Mouse (Mus musculus) skeletal muscle tissue, adult 2 months (tissue): Measurements from ENCODE around the gene Zc3hav1l.

Experiments
- DNase-seq: peaks from one replicate; pipeline ENCODE4 v3.0.0-alpha.2; 2012; ENCODE audit warnings: low read depth, low spot score

The Zc3hav1l gene

GRCm38 (mm10) chr6:38264466-38264865, 34.6 kb downstream of the Zc3hav1l start:
- DNase-seq = peak; percentile 10

GRCm38 (mm10) chr6:38263393-38264159, 35.5 kb downstream of the Zc3hav1l start:
- no peak for DNase-seq

- DNase-seq = no peak
Observed at GRCm38 (mm10) chr6:38261877-38262276, 37.2 kb downstream of the Zc3hav1l start.

- no peak for DNase-seq
Observed at GRCm38 (mm10) chr6:38257506-38257905, 41.6 kb downstream of the Zc3hav1l start.

- no peak for DNase-seq
Observed at GRCm38 (mm10) chr6:38256793-38257192, 42.3 kb downstream of the Zc3hav1l start.

GRCm38 (mm10) chr6:38255794-38256193, 43.3 kb downstream of the Zc3hav1l start:
- DNase-seq = no peak

GRCm38 (mm10) chr6:38253736-38254641, 45.1 kb downstream of the Zc3hav1l start, which contains the start of gene D630045J12Rik:
D630045J12Rik (minus strand) TSS chr6:38254009.
- DNase-seq = peak; percentile 39

- no peak for DNase-seq
Observed at GRCm38 (mm10) chr6:38252766-38253735, 46.0 kb downstream of the Zc3hav1l start.

GRCm38 (mm10) chr6:38252139-38252538, 46.9 kb downstream of the Zc3hav1l start:
- DNase-seq = no peak

- no peak for DNase-seq
Observed at GRCm38 (mm10) chr6:38251464-38251863, 47.6 kb downstream of the Zc3hav1l start.

- DNase-seq = no peak
Observed at GRCm38 (mm10) chr6:38247362-38247761, 51.7 kb downstream of the Zc3hav1l start.

GRCm38 (mm10) chr6:38244806-38245205, 54.3 kb downstream of the Zc3hav1l start:
- no peak for DNase-seq

GRCm38 (mm10) chr6:38244167-38244566, 54.9 kb downstream of the Zc3hav1l start:
- DNase-seq = no peak

- no peak for DNase-seq
Observed at GRCm38 (mm10) chr6:38242833-38243232, 56.2 kb downstream of the Zc3hav1l start.

GRCm38 (mm10) chr6:38242295-38242830, 56.7 kb downstream of the Zc3hav1l start:
- no peak for DNase-seq

GRCm38 (mm10) chr6:38241508-38241907, 57.6 kb downstream of the Zc3hav1l start:
- no peak for DNase-seq

- no peak for DNase-seq
Observed at GRCm38 (mm10) chr6:38240618-38241017, 58.4 kb downstream of the Zc3hav1l start.

- DNase-seq = no peak
Observed at GRCm38 (mm10) chr6:38238382-38238781, 60.7 kb downstream of the Zc3hav1l start.
